Mouse (Mus musculus): Measurements from ENCODE around the gene Birc5. TPM values are rescaled to one million over a fixed set of nuclear protein-coding genes. Genes with fewer than 3 reads are reported as not detected.
"Not testable (repeated sequence)": the region's sequence is repeated elsewhere in the genome, so short reads cannot be mapped to it uniquely, and the experiment has no call there.

Gene Birc5
- polyA plus RNA-seq, 1 experiment from 2014 or later = 244 TPM

DNA sequence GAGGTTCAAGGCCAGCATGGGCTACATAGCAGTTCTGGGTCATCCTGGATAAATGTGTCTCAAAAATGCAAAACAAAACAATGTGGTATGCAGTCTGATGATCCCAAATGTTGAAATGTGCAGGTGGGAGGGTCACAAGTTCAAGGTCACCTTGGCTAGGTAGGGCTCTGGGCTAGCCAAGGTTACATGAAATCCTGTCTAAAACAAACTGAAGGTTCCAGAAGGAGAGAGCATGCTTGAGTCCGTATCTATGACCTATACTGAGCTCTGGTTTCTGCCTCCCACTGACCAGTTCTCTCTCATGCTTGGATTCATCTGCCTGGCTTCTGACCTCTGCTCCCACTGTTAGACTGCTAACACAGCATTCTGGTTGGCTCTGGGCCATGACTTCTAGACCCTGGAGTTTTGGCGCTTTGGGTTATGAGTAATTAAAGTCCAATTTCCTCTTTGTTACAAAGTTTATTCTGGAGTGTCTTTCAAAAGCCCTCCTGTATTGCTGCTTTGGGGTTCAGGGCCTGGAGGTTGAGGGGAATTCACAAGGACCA is 19.3 kb upstream of the Birc5 start:
- Histone ChIP-seq H3K36me3 (ENCODE audit: control insufficient read depth, insufficient read depth) (no peaks in the 10 kb centered on the region), H3K9me3 (replicated peaks; ENCODE audit: control insufficient read depth, low read length) (no peaks in the 10 kb centered on the region), H3K27me3 (ENCODE audit: control insufficient read depth, insufficient read depth, low read length) (no peaks in the 10 kb centered on the region), H3K4me2 (ENCODE audit: low read depth, low read length) (peak overlapping the region; percentile 20; the same call in 1 of the 2 replicates), H3K27ac (ENCODE audit: low read length) (peak overlapping the region; percentile 99), H3K9ac (ENCODE audit: low read length) (peak overlapping the region; percentile 63), H3K4me3 (ENCODE audit: low read length) (no peak overlapping the region), H3K4me1 (ENCODE audit: control insufficient read depth, insufficient read depth, low read length) (peaks cover 63% of the 10 kb centered on the region)
- WGBS = 44% methylated on average over 2 of the region's 2 CpGs
- ATAC-seq (replicated peaks; ENCODE audit: extremely low read depth, insufficient read depth, low FRiP score) = no peak

DNA sequence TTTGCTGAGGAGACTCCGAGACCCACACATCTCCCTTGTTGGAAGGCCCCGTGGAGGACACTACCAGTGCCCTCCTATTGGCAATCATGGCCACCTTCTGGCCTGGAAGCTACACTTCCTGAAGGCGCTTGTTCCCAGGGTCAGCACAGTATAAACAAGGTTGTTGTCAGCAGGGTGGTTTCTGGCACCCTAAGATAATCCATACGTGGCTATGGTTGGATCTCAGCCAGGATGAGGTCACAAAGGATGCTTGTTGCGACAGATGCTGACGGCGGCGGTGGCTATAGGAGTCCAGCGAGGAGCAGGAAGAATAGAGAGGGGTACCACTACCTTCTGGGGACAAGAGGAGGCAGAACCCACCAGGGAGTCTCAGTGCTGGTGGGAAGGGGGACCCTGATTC is 18.6 kb upstream of the Birc5 start:
- no peaks in the 10 kb centered on the region for H3K36me3 ChIP-seq (ENCODE audit: control insufficient read depth, insufficient read depth)

DNA sequence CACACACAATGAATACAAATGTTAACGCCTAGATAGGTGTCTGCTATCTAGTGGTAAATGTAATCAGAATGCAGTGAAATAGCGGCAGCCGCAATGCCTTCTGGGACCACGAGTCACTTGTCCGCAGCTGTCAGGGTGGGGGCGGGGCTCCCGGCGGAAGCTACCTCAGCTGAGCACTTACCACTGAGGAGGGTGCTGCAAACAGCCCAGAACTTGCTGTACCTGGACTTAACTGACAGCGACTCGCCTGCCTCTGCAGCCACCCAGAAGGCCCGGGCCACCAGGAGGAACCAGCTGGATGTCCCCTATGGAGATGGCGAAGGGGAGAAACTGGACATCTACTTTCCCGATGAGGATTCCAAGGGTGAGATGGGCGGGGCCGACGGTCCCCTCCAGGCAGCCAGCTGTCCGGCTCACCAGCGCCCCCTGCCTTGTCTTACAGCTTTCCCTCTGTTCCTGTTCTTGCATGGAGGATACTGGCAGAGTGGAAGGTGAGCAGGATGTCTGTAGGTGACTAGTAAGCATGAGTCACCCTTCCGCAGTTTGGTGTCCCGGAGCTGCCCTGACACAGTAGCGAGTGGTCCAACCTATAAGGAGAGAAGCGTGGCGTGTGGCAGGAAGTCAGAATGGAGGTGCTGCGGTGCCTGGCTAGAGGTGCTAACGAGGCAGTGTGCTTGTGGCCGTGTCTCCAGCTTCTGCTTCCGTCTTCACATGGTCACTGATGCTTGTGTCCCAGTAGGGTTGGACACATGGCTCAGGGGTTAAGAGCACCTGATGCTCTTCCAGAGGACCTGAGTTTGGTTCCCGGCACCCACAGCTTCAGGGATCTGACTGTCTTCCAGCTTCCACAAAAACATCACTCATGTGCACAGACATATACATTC is 16.7 kb upstream of the Birc5 start:
- WGBS = 26% methylated on average over 28 of the region's 28 CpGs
- H3K4me3 ChIP-seq (ENCODE audit: low read length) = peak overlapping the region; percentile 39
- H3K36me3 ChIP-seq (ENCODE audit: control insufficient read depth, insufficient read depth) = no peaks in the 10 kb centered on the region
- H3K9ac ChIP-seq (ENCODE audit: low read length) = no peak overlapping the region
- H3K27ac ChIP-seq (ENCODE audit: low read length) = no peak overlapping the region
- H3K27me3 ChIP-seq (ENCODE audit: control insufficient read depth, insufficient read depth, low read length) = no peaks in the 10 kb centered on the region
- H3K9me3 ChIP-seq (replicated peaks; ENCODE audit: control insufficient read depth, low read length) = no peaks in the 10 kb centered on the region
- H3K4me2 ChIP-seq (ENCODE audit: low read depth, low read length) = peak overlapping the region; percentile 58
- 0 out of 2 replicates have a peak, but pooled peaks have one; percentile 5 for ATAC-seq (replicated peaks; ENCODE audit: extremely low read depth, insufficient read depth, low FRiP score)
- H3K4me1 ChIP-seq (ENCODE audit: control insufficient read depth, insufficient read depth, low read length) = peaks cover 47% of the 10 kb centered on the region

More for the DNA sequence above, 18.6 kb upstream of the Birc5 start:
- H3K4me3 ChIP-seq (ENCODE audit: low read length) = no peak overlapping the region
- WGBS = 49% methylated on average over 9 of the region's 9 CpGs
- ATAC-seq (replicated peaks; ENCODE audit: extremely low read depth, insufficient read depth, low FRiP score) = no peak
- H3K9me3 ChIP-seq (replicated peaks; ENCODE audit: control insufficient read depth, low read length) = no peaks in the 10 kb centered on the region
- H3K27ac ChIP-seq (ENCODE audit: low read length) = peak overlapping the region; percentile 99
- no peaks in the 10 kb centered on the region for H3K27me3 ChIP-seq (ENCODE audit: control insufficient read depth, insufficient read depth, low read length)
- no peak overlapping the region for H3K9ac ChIP-seq (ENCODE audit: low read length)
- no peak overlapping the region for H3K4me2 ChIP-seq (ENCODE audit: low read depth, low read length)
- H3K4me1 ChIP-seq (ENCODE audit: control insufficient read depth, insufficient read depth, low read length) = peaks cover 56% of the 10 kb centered on the region

GRCm38 (mm10) chr11:117833509-117833908 is 15.5 kb upstream of the Birc5 start:
- not testable (repeated sequence) for H3K4me2 ChIP-seq (ENCODE audit: low read depth, low read length); H3K9me3 ChIP-seq (replicated peaks; ENCODE audit: control insufficient read depth, low read length); H3K36me3 ChIP-seq (ENCODE audit: control insufficient read depth, insufficient read depth); H3K9ac ChIP-seq (ENCODE audit: low read length); ATAC-seq (replicated peaks; ENCODE audit: extremely low read depth, insufficient read depth, low FRiP score); H3K27me3 ChIP-seq (ENCODE audit: control insufficient read depth, insufficient read depth, low read length); H3K27ac ChIP-seq (ENCODE audit: low read length); H3K4me3 ChIP-seq (ENCODE audit: low read length)
- WGBS = 91% methylated on average over 4 of the region's 6 CpGs
- H3K4me1 ChIP-seq (ENCODE audit: control insufficient read depth, insufficient read depth, low read length) = peaks cover 38% of the 10 kb centered on the region

GRCm38 (mm10) chr11:117834086-117834485 is 15.0 kb upstream of the Birc5 start:
- no peaks in the 10 kb centered on the region for H3K27me3 ChIP-seq (ENCODE audit: control insufficient read depth, insufficient read depth, low read length)
- H3K4me1 ChIP-seq (ENCODE audit: control insufficient read depth, insufficient read depth, low read length) = peaks cover 36% of the 10 kb centered on the region
- no peak overlapping the region for H3K4me3 ChIP-seq (ENCODE audit: low read length)
- WGBS = 91% methylated on average over 8 of the region's 8 CpGs
- H3K9me3 ChIP-seq (replicated peaks; ENCODE audit: control insufficient read depth, low read length) = no peaks in the 10 kb centered on the region
- H3K36me3 ChIP-seq (ENCODE audit: control insufficient read depth, insufficient read depth) = no peaks in the 10 kb centered on the region
- H3K4me2 ChIP-seq (ENCODE audit: low read depth, low read length) = no peak overlapping the region
- no peak overlapping the region for H3K9ac ChIP-seq (ENCODE audit: low read length)
- H3K27ac ChIP-seq (ENCODE audit: low read length) = no peak overlapping the region
- no peak for ATAC-seq (replicated peaks; ENCODE audit: extremely low read depth, insufficient read depth, low FRiP score)

DNA sequence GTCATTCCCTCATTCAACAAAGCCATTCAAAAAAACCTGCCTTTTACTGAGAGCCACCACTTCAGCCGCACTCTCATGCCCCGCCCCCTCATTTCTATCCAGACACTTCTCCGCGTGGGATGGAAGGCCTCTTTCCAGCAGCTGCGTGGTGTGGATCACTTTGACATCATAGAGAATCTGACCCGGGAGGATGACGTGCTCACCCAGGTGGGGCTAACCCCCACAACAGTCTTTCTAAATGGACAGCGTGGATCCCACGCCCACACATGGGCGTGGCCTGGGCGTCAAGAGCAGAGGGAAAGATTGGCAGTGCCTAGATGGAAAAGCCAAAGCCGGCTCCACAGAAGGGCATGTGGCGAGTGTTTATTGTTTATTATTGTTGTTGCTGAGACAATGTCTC is 12.7 kb upstream of the Birc5 start:
- Histone ChIP-seq H3K36me3 (ENCODE audit: control insufficient read depth, insufficient read depth) (no peaks in the 10 kb centered on the region), H3K4me2 (ENCODE audit: low read depth, low read length) (peak overlapping the region; percentile 46), H3K4me3 (ENCODE audit: low read length) (peak overlapping the region; percentile 28), H3K9me3 (replicated peaks; ENCODE audit: control insufficient read depth, low read length) (no peaks in the 10 kb centered on the region), H3K27me3 (ENCODE audit: control insufficient read depth, insufficient read depth, low read length) (no peaks in the 10 kb centered on the region), H3K4me1 (ENCODE audit: control insufficient read depth, insufficient read depth, low read length) (peaks cover 28% of the 10 kb centered on the region), H3K27ac (ENCODE audit: low read length) (no peak overlapping the region), H3K9ac (ENCODE audit: low read length) (no peak overlapping the region)
- 26% methylated on average over 13 of the region's 13 CpGs for WGBS
- no peak for ATAC-seq (replicated peaks; ENCODE audit: extremely low read depth, insufficient read depth, low FRiP score)

DNA sequence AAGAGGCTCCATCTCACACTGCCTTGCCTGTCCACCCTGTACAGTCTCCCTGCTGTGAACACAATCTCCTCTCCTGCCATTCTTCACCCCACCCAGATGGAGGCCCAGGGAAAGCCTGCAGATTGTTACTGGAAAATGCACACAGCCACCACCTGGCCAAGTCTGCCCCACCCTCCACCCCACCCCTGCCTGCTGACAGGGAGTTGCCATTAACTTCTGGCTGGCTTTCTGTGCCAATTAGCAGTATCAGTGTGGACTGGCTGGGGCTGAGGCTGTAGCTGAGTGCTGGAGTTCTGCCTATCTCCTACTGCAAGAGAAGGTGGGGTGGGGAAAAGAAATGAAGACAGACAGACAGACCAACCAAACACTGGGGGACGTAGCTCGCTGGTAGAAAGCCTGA is 10.5 kb upstream of the Birc5 start:
- no peaks in the 10 kb centered on the region for H3K36me3 ChIP-seq (ENCODE audit: control insufficient read depth, insufficient read depth)
- H3K9me3 ChIP-seq (replicated peaks; ENCODE audit: control insufficient read depth, low read length) = no peaks in the 10 kb centered on the region
- 56% methylated on average over 2 of the region's 2 CpGs for WGBS
- peaks cover 21% of the 10 kb centered on the region for H3K4me1 ChIP-seq (ENCODE audit: control insufficient read depth, insufficient read depth, low read length)
- ATAC-seq (replicated peaks; ENCODE audit: extremely low read depth, insufficient read depth, low FRiP score) = peak; percentile 78
- H3K9ac ChIP-seq (ENCODE audit: low read length) = no peak overlapping the region
- H3K4me3 ChIP-seq (ENCODE audit: low read length) = no peak overlapping the region
- peak overlapping the region; percentile 54 for H3K27ac ChIP-seq (ENCODE audit: low read length)
- H3K4me2 ChIP-seq (ENCODE audit: low read depth, low read length) = no peak overlapping the region
- H3K27me3 ChIP-seq (ENCODE audit: control insufficient read depth, insufficient read depth, low read length) = no peaks in the 10 kb centered on the region

DNA sequence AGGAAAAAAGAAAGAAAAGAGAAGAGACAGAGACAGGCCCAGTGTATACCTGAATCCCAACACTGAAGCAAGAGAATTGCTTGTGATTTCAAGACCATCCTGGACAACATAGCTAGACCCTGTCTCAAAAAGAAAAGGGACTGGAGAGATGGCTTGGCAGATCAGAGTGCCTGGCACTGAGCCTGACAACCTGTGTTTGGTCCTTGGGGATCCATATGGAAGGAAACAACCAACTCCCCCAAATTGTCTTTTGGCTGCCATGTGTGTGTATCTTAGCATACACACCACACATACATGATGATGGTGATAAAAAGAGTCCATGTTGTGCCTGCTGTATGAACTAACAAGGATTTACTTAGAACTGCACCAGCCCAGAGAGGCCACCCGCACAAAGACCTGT is 10.0 kb upstream of the Birc5 start:
- Histone ChIP-seq H3K4me2 (ENCODE audit: low read depth, low read length) (no peak overlapping the region; the same call in 1 of the 2 replicates), H3K27me3 (ENCODE audit: control insufficient read depth, insufficient read depth, low read length) (no peaks in the 10 kb centered on the region), H3K4me1 (ENCODE audit: control insufficient read depth, insufficient read depth, low read length) (peaks cover 21% of the 10 kb centered on the region), H3K9me3 (replicated peaks; ENCODE audit: control insufficient read depth, low read length) (no peaks in the 10 kb centered on the region), H3K9ac (ENCODE audit: low read length) (no peak overlapping the region), H3K27ac (ENCODE audit: low read length) (peak overlapping the region; percentile 54), H3K36me3 (ENCODE audit: control insufficient read depth, insufficient read depth) (no peaks in the 10 kb centered on the region), H3K4me3 (ENCODE audit: low read length) (no peak overlapping the region)
- 89% methylated on average over 1 of the region's 1 CpGs for WGBS
- ATAC-seq (replicated peaks; ENCODE audit: extremely low read depth, insufficient read depth, low FRiP score) = no peak

DNA sequence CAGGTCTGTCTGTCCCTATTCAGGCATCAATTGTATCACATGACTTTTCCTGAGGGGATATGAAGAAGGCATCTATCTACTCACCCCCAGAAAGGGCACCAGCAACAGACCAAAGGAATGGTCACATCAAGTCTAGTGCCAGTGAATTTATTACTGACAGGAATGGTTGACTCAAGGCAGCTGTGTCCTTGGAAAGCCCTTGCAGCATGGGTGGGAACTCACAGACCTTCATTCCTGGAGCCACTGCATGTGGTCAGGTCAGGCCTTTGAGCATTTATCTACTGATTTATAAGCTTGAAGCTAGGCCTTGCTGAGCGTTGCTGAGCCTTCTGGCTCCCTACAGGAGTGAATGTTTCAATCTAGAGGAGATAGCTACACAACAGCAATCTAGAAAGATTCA is 8.1 kb upstream of the Birc5 start:
- WGBS = 43% methylated on average over 1 of the region's 1 CpGs
- Histone ChIP-seq H3K9ac (ENCODE audit: low read length) (no peak overlapping the region), H3K4me1 (ENCODE audit: control insufficient read depth, insufficient read depth, low read length) (peaks cover 21% of the 10 kb centered on the region), H3K9me3 (replicated peaks; ENCODE audit: control insufficient read depth, low read length) (no peaks in the 10 kb centered on the region), H3K4me3 (ENCODE audit: low read length) (no peak overlapping the region), H3K4me2 (ENCODE audit: low read depth, low read length) (no peak overlapping the region), H3K36me3 (ENCODE audit: control insufficient read depth, insufficient read depth) (no peaks in the 10 kb centered on the region), H3K27ac (ENCODE audit: low read length) (peak overlapping the region; percentile 55), H3K27me3 (ENCODE audit: control insufficient read depth, insufficient read depth, low read length) (no peaks in the 10 kb centered on the region)
- no peak for ATAC-seq (replicated peaks; ENCODE audit: extremely low read depth, insufficient read depth, low FRiP score)
